Mouse (Mus musculus) mature B cell (primary cell): ENCODE data around the gene Vpreb1.
"Not testable (repeated sequence)": the region's sequence is repeated elsewhere in the genome, so short reads cannot be mapped to it uniquely, and the experiment has no call there.

Experiments
- in situ Hi-C: fragments of 300-500 bp; cut with MboI; formaldehyde crosslinking; loops from 2 replicates; pipeline ENCODE4 v1.14.3; 2019

Vpreb1 gene

GRCm38 (mm10) chr16:16870617-16871331 lies at the start of gene Vpreb1, which contains the start of gene Top3b:
Gene Vpreb1, minus strand, starts transcription at chr16:16870843.
Gene Top3b, plus strand, starts transcription at chr16:16870736.
- in situ Hi-C loops, result no loop called here

GRCm38 (mm10) chr16:16918441-16919117 lies 47.9 kb upstream of the Vpreb1 start:
- in situ Hi-C loops, result no loop called here

GRCm38 (mm10) chr16:16913440-16913839 lies 42.8 kb upstream of the Vpreb1 start:
- in situ Hi-C loops, result no loop called here

- in situ Hi-C loops, result no loop called here
These were observed 41.3 kb upstream of the Vpreb1 start for GRCm38 (mm10) chr16:16911641-16912597.

- in situ Hi-C loops, result no loop called here
These were observed 37.2 kb upstream of the Vpreb1 start for GRCm38 (mm10) chr16:16907799-16908198.

- in situ Hi-C loops, result no loop called here
These were observed 32.5 kb upstream of the Vpreb1 start for GRCm38 (mm10) chr16:16903188-16903587.

- in situ Hi-C loops, result no loop called here
These were observed 31.7 kb upstream of the Vpreb1 start for GRCm38 (mm10) chr16:16902329-16902728.

- in situ Hi-C loops, result no loop called here
These were observed 26.5 kb upstream of the Vpreb1 start for GRCm38 (mm10) chr16:16897056-16897584.

- in situ Hi-C loops, result no loop called here
These were observed 25.9 kb upstream of the Vpreb1 start, which contains the start of gene Ppm1f for GRCm38 (mm10) chr16:16896382-16897055. Gene Ppm1f, plus strand, starts transcription at chr16:16896469.

- in situ Hi-C loops, result no loop called here
These were observed 25.4 kb upstream of the Vpreb1 start for GRCm38 (mm10) chr16:16896015-16896381.

- in situ Hi-C loops, result no loop called here
These were observed 21.7 kb upstream of the Vpreb1 start for GRCm38 (mm10) chr16:16892366-16892765.

GRCm38 (mm10) chr16:16888341-16888740 lies 17.7 kb upstream of the Vpreb1 start:
- in situ Hi-C loops, result no loop called here

- in situ Hi-C loops, result no loop called here
These were observed 8.4 kb upstream of the Vpreb1 start for GRCm38 (mm10) chr16:16879025-16879424.

- in situ Hi-C loops, result no loop called here
These were observed 414 bp downstream of the Vpreb1 start for GRCm38 (mm10) chr16:16870241-16870616.

- in situ Hi-C loops, result no loop called here
These were observed 4.7 kb downstream of the Vpreb1 start for GRCm38 (mm10) chr16:16865696-16866561.

- in situ Hi-C loops, result no loop called here
These were observed 5.4 kb downstream of the Vpreb1 start for GRCm38 (mm10) chr16:16865217-16865616.

- in situ Hi-C loops, result no loop called here
These were observed 6.7 kb downstream of the Vpreb1 start, which contains the start of gene Igll1 for GRCm38 (mm10) chr16:16863978-16864377. Gene Igll1, minus strand, starts transcription at chr16:16863985.

GRCm38 (mm10) chr16:16862288-16862687 lies 8.4 kb downstream of the Vpreb1 start:
- in situ Hi-C loops, result no loop called here

GRCm38 (mm10) chr16:16856731-16857476 lies 13.7 kb downstream of the Vpreb1 start:
- in situ Hi-C loops, result no loop called here

GRCm38 (mm10) chr16:16856054-16856453 lies 14.6 kb downstream of the Vpreb1 start:
- in situ Hi-C loops, result not testable (repeated sequence)
